Mouse (Mus musculus) cerebellum, adult 2 months (tissue): ENCODE data around the gene Igfbp5. TPM values are rescaled to one million over a fixed set of nuclear protein-coding genes. Genes with fewer than 3 reads are reported as not detected.
A peak's percentile ranks its signal among the peaks of the same experiment; 100 is the strongest.

Source experiments
- DNase-seq, 2 experiments: peaks; one replicate each; pipeline ENCODE4 v3.0.0; 2021
- H3K27ac ChIP-seq: fragments of 200-500 bp; 2 replicates; pipeline ENCODE4 v1.5.1; 2012; ENCODE audit warnings: low read length, control low read depth, inconsistent platforms; ENCODE audit not compliant: insufficient read depth
- H3K27me3 ChIP-seq: fragments of 200-500 bp; 2 replicates; pipeline ENCODE4 v1.6.1; 2012; ENCODE audit warnings: inconsistent platforms, mild to moderate bottlenecking, low read length, moderate library complexity; ENCODE audit not compliant: control insufficient read depth, insufficient read depth
- H3K4me1 ChIP-seq: fragments of 200-500 bp; 2 replicates; pipeline ENCODE4 v1.6.1; 2011; ENCODE audit warnings: low read length; ENCODE audit not compliant: control insufficient read depth, insufficient read depth
- H3K4me3 ChIP-seq: fragments of 200-500 bp; replicated peaks from 2 replicates; pipeline ENCODE3; 2011; ENCODE audit warnings: mild to moderate bottlenecking, low read depth, low read length, control low read depth; ENCODE audit not compliant: insufficient read depth
- CTCF ChIP-seq: fragments of 200-500 bp; IDR thresholded peaks from 2 replicates; pipeline ENCODE4 v1.5.1; 2011; ENCODE audit warnings: low read depth, mild to moderate bottlenecking, control low read depth, low read length, moderate library complexity, borderline replicate concordance; ENCODE audit not compliant: insufficient read depth
- POLR2A ChIP-seq: fragments of 200-500 bp; IDR thresholded peaks from 2 replicates; pipeline ENCODE4 v1.6.1; 2011; ENCODE audit warnings: low read length, control low read depth, borderline replicate concordance; ENCODE audit not compliant: insufficient read depth
- WGBS: fragments of 180-500 bp; shearing (Covaris S2); methylation state at CpG from one replicate; pipeline ENCODE4 v1.1.7; 2018; 5-methylcytosine and 5-hydroxymethylcytosine counted together
- polyA plus RNA-seq: library from polyadenylated mRNA; depleted of rRNA; stranded (reverse); fragments of >200 nt; gene quantifications from 2 replicates; pipeline ENCODE4 v1.2.3, GENCODE M21; 2012

Igfbp5 gene
- polyA plus RNA-seq, 1 experiment = 63.0 TPM

DNA sequence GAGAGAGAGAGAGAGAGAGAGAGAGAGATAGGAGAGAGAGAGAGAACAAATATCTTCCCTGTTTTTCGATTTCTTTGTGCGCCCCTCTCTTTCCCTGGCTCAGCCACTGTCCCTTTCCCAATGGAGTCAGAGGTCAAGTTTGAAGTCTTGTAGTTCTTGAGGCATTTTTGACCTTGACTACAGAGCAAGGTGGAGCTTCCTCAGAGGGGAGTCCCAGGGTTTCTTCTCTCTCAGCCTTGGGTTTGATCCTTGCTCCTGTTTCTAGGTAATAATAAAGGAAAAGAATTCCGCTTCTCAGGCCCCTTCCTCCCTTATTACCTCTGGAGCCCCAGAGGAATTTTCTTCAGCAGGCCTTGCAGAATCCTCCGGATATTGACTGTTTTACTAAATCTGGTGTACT lies 48.8 kb downstream of the Igfbp5 start:
- TF ChIP-seq CTCF (no peak), POLR2A (no peak)
- 77% methylated on average over 4 of the region's 4 CpGs for WGBS
- Histone ChIP-seq H3K27me3 (peaks cover 1% of the 10 kb centered on the region; the same call in 1 of the 2 replicates), H3K4me1 (no peaks in the 10 kb centered on the region), H3K27ac (no peak overlapping the region), H3K4me3 (no peak overlapping the region)
- no peak for DNase-seq

DNA sequence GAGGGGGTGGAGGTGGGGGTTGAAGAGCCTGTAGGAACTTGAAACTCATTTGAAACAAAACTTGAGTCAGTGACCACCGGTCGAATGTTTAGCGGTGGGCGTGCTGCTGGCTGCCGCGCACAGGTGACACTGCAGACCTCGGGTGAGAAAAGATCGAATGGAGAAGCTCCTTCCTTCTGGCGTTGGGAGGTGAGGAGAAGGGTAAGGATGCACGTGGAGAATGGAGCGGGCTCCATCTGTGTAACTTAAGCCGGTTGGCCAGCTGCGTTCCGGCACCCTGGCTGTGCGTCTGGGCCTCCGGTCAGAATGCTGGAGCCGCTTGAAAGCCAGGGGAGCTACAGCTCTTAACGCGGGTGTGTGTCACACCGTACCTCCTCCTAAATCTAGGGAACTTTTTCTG lies 49.4 kb downstream of the Igfbp5 start:
- peaks cover 1% of the 10 kb centered on the region; the same call in 1 of the 2 replicates for H3K27me3 ChIP-seq
- 5% methylated on average over 20 of the region's 20 CpGs for WGBS
- DNase-seq = no peak
- TF ChIP-seq POLR2A = no peak
- TF ChIP-seq CTCF = no peak
- H3K27ac ChIP-seq = no peak overlapping the region
- H3K4me1 ChIP-seq = no peaks in the 10 kb centered on the region
- peak overlapping the region; percentile 2 for H3K4me3 ChIP-seq

DNA sequence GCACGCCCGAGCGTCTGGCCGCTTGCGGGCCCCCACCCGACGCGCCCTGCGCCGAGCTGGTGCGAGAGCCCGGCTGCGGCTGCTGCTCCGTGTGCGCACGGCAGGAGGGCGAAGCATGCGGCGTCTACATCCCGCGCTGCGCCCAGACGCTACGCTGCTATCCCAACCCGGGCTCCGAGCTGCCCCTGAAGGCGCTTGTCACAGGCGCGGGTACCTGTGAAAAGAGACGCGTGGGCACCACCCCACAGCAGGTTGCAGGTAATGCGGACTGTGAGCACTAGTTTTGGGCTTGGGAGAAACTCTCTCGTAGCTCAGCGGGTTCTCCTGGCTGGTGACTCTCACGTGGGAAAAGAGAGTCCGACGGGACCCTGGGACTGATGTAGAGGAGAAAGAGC lies 50.0 kb downstream of the Igfbp5 start:
- DNase-seq = peak in 1 of 2 experiments; percentile 33
- peak overlapping the region; percentile 55 for H3K4me3 ChIP-seq
- no peak for TF ChIP-seq POLR2A
- peaks cover 1% of the 10 kb centered on the region; the same call in 1 of the 2 replicates for H3K27me3 ChIP-seq
- H3K4me1 ChIP-seq = no peaks in the 10 kb centered on the region
- H3K27ac ChIP-seq = no peak overlapping the region
- WGBS = under 1% methylated on average over 37 of the region's 37 CpGs

DNA sequence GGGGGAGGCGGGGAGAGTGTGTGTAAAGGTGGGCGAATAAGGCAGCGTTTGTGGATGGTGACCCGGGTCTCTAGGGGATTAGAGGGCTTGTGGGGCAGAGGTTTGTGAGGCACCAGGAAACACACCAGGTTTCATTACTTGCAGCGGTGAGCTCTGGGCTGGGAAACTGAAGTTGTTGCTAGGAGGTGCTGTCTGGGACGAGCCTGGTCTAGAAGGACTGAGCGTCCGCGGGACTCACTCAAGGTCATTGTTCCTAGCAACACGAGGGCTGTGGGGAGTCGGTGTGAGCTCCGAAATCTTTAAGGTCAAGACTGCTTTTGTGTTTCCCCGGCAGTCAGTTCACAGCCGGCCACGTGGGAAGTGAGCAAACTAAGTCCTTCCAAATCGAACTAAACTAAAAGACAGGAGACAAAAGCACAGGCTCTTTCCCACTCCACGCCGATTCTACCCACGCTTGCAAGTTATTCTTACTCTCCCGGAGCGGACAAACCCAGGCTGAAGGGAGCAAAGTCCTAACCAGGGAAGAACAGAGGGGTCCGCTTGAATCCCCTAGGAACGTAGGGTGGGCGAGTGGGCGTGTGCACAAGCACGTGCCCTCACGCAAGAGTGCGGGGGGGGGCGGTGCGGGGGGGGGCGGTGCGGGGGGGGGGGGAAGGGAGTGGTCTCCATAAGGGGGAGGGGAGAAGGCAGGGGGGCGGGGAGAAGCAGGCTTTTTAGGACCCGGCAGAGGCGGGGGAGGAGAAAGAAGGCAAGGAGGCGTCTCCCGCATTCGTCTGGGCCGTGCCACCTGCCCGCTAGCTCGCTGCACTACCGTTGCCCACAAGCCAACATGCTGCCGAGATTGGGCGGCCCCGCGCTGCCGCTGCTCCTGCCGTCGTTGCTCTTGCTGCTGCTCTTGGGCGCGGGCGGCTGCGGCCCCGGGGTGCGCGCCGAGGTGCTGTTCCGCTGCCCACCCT lies 50.7 kb downstream of the Igfbp5 start, which contains the start of gene Igfbp2:
Gene Igfbp2 (plus strand): TSS at position 753 of the 956 bp plus-strand sequence.
- Histone ChIP-seq H3K27me3 (peaks cover 1% of the 10 kb centered on the region; the same call in 1 of the 2 replicates), H3K4me3 (peak within 1 kb of the TSS; percentile 55), H3K4me1 (no peaks in the 10 kb centered on the region), H3K27ac (no peak within 1 kb of the TSS)
- TF ChIP-seq CTCF (no peak), POLR2A (no peak)
- WGBS = 9% methylated on average over 48 of the region's 58 CpGs
- peak; percentile 28 to 35 for DNase-seq

DNA sequence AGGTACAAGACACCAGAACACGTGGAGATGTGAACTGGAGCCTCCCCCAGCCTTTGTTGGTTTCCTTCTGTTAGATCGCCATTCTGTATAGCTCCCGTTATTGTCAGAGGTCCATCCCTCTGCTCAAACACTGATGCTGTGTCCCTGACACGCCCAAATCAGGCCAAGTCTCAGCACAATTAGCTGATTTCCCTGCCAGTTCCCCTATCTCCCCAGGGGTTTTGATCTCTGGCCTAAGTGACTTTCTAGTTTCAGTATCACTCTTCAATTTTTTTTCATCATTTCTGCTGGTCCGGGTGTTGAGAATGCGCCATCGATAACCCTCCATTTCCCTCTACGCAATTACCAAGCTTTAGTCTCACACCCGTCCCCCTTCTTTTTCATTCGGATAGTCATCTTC lies 51.8 kb downstream of the Igfbp5 start:
- WGBS = 93% methylated on average over 10 of the region's 10 CpGs
- Histone ChIP-seq H3K4me3 (no peak overlapping the region), H3K27ac (no peak overlapping the region), H3K4me1 (no peaks in the 10 kb centered on the region), H3K27me3 (peaks cover 1% of the 10 kb centered on the region; the same call in 1 of the 2 replicates)
- no peak for DNase-seq
- TF ChIP-seq CTCF (no peak), POLR2A (no peak)

DNA sequence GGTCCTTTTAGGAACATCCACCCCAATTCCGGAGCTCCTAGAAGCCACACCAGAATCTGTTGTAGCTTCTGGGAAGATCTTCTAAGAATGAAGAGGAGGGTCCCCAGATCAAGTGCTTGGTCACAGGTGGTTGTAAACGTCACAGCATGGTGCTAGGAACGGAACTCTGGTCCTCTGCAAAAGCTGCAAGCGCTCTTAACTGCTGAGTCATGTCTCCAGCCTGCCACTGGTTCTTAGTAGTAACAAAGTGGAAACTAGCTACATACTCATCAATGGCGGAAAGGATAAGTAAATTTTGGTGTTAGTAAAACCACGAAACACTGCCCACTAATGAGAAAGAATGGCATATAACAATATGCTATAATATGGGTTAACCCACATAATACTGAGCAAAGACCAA lies 54.7 kb downstream of the Igfbp5 start:
- TF ChIP-seq POLR2A (no peak), CTCF (no peak)
- no peak for DNase-seq
- no peaks in the 10 kb centered on the region for H3K4me1 ChIP-seq
- peaks cover 1% of the 10 kb centered on the region; the same call in 1 of the 2 replicates for H3K27me3 ChIP-seq
- H3K4me3 ChIP-seq = no peak overlapping the region
- 90% methylated on average over 6 of the region's 6 CpGs for WGBS
- no peak overlapping the region for H3K27ac ChIP-seq

DNA sequence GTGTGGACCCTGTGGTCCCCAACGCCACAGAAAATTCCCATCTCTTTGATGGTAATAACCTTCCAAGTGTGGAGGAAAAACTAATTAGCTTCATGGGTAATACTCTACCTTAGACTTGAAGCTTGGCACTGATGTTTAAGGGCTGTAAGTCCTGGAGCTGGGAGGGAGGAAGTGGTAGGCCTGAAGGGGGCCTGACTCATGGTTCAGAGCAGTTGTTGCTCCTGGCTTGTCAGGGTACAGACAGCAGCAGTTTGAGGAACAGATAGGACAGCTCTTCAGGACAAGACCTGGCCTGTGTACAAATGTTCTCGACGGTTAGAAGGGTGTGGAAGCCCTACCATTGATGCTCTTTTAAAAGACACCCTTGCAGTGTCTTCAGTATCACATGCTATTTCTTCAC lies 59.1 kb downstream of the Igfbp5 start:
- no peak overlapping the region for H3K4me3 ChIP-seq
- no peaks in the 10 kb centered on the region for H3K4me1 ChIP-seq
- TF ChIP-seq CTCF = no peak
- TF ChIP-seq POLR2A = no peak
- WGBS = 52% methylated on average over 3 of the region's 3 CpGs
- H3K27ac ChIP-seq = no peak overlapping the region
- no peak for DNase-seq
- no peaks in the 10 kb centered on the region for H3K27me3 ChIP-seq

DNA sequence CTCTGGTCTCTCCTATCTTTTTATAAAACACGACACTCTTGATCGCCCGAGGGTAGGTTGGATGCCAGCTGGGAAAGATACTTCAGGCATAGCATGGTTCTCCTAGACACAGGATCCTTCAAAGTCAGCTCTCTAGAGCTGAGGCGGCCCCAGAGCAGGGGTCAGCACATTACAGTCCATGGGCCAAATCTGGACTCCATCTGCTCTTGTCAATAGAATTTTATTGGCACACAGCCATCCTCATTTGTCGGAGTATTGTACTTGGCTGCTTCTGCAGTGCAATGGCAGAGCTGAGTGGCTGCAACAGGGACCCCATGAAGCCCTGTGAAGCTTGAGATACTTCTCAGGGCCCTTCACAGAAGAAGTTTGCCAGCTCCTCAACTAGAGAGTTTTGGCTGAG lies 59.5 kb downstream of the Igfbp5 start:
- no peaks in the 10 kb centered on the region for H3K4me1 ChIP-seq
- H3K27ac ChIP-seq = no peak overlapping the region
- TF ChIP-seq POLR2A (no peak), CTCF (no peak)
- no peaks in the 10 kb centered on the region for H3K27me3 ChIP-seq
- no peak overlapping the region for H3K4me3 ChIP-seq
- DNase-seq = no peak
- WGBS = 21% methylated on average over 5 of the region's 5 CpGs
